Mouse (Mus musculus) adrenal gland, adult 2 months (tissue): ENCODE measurements around the gene Uqcrfs1. TPM values are rescaled to one million over a fixed set of nuclear protein-coding genes. Genes with fewer than 3 reads are reported as not detected.

ENCODE experiments used
- DNase-seq: peaks from one replicate; pipeline ENCODE4 v3.0.0; 2021
- long read RNA-seq: library from polyadenylated mRNA; stranded (forward); transcript quantifications from one replicate; pipeline ENCODE4 v2.0.0, GENCODE M21; 2021
- polyA plus RNA-seq: library from polyadenylated mRNA; depleted of rRNA; stranded (reverse); fragments of >200 nt; gene quantifications from 2 replicates; pipeline ENCODE4 v1.2.3, GENCODE M21; 2012; rRNA removed
- total RNA-seq, 2 experiments: library from RNA; stranded (reverse); gene quantifications; 2 replicates each; pipeline ENCODE4 v1.2.3; 2021

Gene Uqcrfs1
- total RNA-seq (100 to 1,000 TPM; 247 to 409 TPM), polyA plus RNA-seq (860 and 1,083 TPM in 2 replicates)
- long read RNA-seq, transcript Uqcrfs1-201 (2 exons, 1,363 nt), result major isoform, 532 of 546 reads
- long read RNA-seq, partial matches to known transcripts, result 14 of 546 reads
- long read RNA-seq, other reads (novel, unspliced or antisense), result 0 of 546 reads

- DNase-seq, result peak; percentile 98
Measured at GRCm38 (mm10) chr13:30544856-30545604, at the start of gene Uqcrfs1. TSS of gene Uqcrfs1 (minus strand) at chr13:30545362.

GRCm38 (mm10) chr13:30585786-30586185 lies 40.6 kb upstream of the Uqcrfs1 start:
- DNase-seq, result no peak

- DNase-seq, result no peak
Measured at GRCm38 (mm10) chr13:30582541-30582940, 37.4 kb upstream of the Uqcrfs1 start.

GRCm38 (mm10) chr13:30578806-30579205 lies 33.6 kb upstream of the Uqcrfs1 start:
- no peak for DNase-seq

GRCm38 (mm10) chr13:30576819-30577218 lies 31.7 kb upstream of the Uqcrfs1 start:
- DNase-seq, result no peak

- no peak for DNase-seq
Measured at GRCm38 (mm10) chr13:30572971-30573370, 27.8 kb upstream of the Uqcrfs1 start.

GRCm38 (mm10) chr13:30570182-30570581 lies 25.0 kb upstream of the Uqcrfs1 start:
- no peak for DNase-seq

- no peak for DNase-seq
Measured at GRCm38 (mm10) chr13:30567571-30567970, 22.4 kb upstream of the Uqcrfs1 start.

- DNase-seq, result peak; percentile 46
Measured at GRCm38 (mm10) chr13:30566767-30567166, 21.6 kb upstream of the Uqcrfs1 start.

- no peak for DNase-seq
Measured at GRCm38 (mm10) chr13:30560603-30561002, 15.4 kb upstream of the Uqcrfs1 start.

- no peak for DNase-seq
Measured at GRCm38 (mm10) chr13:30560052-30560451, 14.9 kb upstream of the Uqcrfs1 start.

GRCm38 (mm10) chr13:30557751-30558150 lies 12.6 kb upstream of the Uqcrfs1 start:
- no peak for DNase-seq

- no peak for DNase-seq
Measured at GRCm38 (mm10) chr13:30553051-30553587, 8.0 kb upstream of the Uqcrfs1 start.

GRCm38 (mm10) chr13:30549339-30549738 lies 4.2 kb upstream of the Uqcrfs1 start:
- no peak for DNase-seq

- DNase-seq, result peak; percentile 80
Measured at GRCm38 (mm10) chr13:30548835-30549234, 3.7 kb upstream of the Uqcrfs1 start.

GRCm38 (mm10) chr13:30530761-30531160 lies 14.4 kb downstream of the Uqcrfs1 start:
- DNase-seq, result peak; percentile 65

- peak; percentile 33 for DNase-seq
Measured at GRCm38 (mm10) chr13:30524961-30525360, 20.2 kb downstream of the Uqcrfs1 start.

- no peak for DNase-seq
Measured at GRCm38 (mm10) chr13:30523971-30524370, 21.2 kb downstream of the Uqcrfs1 start.

- no peak for DNase-seq
Measured at GRCm38 (mm10) chr13:30523246-30523891, 21.8 kb downstream of the Uqcrfs1 start.

- no peak for DNase-seq
Measured at GRCm38 (mm10) chr13:30521282-30521902, 23.8 kb downstream of the Uqcrfs1 start.

- no peak for DNase-seq
Measured at GRCm38 (mm10) chr13:30518191-30518590, 27.0 kb downstream of the Uqcrfs1 start.

- no peak for DNase-seq
Measured at GRCm38 (mm10) chr13:30507651-30508050, 37.5 kb downstream of the Uqcrfs1 start.
